Mouse (Mus musculus): ENCODE data around the gene Chic1. TPM values are rescaled to one million over a fixed set of nuclear protein-coding genes. Genes with fewer than 3 reads are reported as not detected.
A peak's percentile ranks its signal among the peaks of the same experiment; 100 is the strongest.

Chic1 gene
- polyA plus RNA-seq, 1 experiment, result 0.19 TPM

DNA sequence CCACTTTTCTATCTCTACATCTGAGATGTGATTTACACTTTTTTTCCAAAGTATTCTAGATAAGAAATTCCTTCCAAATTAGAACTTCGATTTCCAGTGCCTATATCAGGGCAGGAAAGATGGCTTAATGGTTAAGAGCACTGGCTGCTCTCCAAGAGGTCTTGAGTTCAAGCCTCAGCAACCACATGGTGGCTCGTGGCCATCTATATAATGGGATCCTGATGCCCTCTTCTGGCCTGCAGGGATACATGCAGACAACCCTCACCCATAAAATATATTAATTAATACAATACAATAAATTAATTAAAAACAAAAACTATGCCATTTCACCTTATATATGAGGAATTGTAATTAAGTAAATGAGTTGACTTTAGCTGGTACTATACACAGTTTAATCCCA is 14.9 kb downstream of the Chic1 start:
- Histone ChIP-seq H3K4me3 (ENCODE audit: control insufficient read depth, insufficient read depth, low read length) (no peak overlapping the region), H3K36me3 (ENCODE audit: control insufficient read depth, insufficient read depth, low read length) (no peaks in the 10 kb centered on the region), H3K4me1 (replicated peaks; ENCODE audit: control insufficient read depth, insufficient read depth, low read length) (no peaks in the 10 kb centered on the region), H3K27me3 (ENCODE audit: control insufficient read depth, insufficient read depth, low read length) (no peaks in the 10 kb centered on the region), H3K27ac (ENCODE audit: control insufficient read depth, insufficient read depth, low read length) (no peak overlapping the region)
- WGBS, result 43% methylated on average over 2 of the region's 2 CpGs
- no peak for TF ChIP-seq CTCF (IDR thresholded peaks at IDR 0.05; ENCODE audit: borderline replicate concordance, control insufficient read depth, extremely low read depth, insufficient read depth, low read length, poor library complexity)
- TF ChIP-seq POLR2A (IDR thresholded peaks at IDR 0.05; ENCODE audit: control insufficient read depth, extremely low read depth, insufficient read depth, low read length, poor library complexity), result no peak
- DNase-seq, result no peak

DNA sequence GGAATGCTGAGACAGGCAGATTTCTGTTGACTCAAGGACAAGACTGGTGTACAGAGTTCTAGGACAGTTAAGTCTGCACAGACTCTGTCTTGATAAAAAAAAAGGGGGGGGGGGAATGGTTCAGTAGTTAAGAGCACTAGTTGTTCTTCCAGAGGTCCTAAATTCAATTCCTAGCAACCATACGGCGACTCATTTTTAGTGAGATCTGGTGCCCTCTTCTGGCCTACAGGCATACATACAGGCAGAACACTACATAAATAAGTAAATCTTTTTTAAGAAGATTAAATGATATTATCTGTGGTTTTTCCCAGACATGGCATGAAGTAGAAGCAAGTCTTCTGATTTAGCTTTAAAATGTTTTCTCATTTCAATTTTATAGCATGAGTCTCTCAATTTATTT is 15.4 kb downstream of the Chic1 start:
- H3K36me3 ChIP-seq (ENCODE audit: control insufficient read depth, insufficient read depth, low read length), result no peaks in the 10 kb centered on the region
- no peak overlapping the region for H3K27ac ChIP-seq (ENCODE audit: control insufficient read depth, insufficient read depth, low read length)
- TF ChIP-seq CTCF (IDR thresholded peaks at IDR 0.05; ENCODE audit: borderline replicate concordance, control insufficient read depth, extremely low read depth, insufficient read depth, low read length, poor library complexity) (no peak), POLR2A (IDR thresholded peaks at IDR 0.05; ENCODE audit: control insufficient read depth, extremely low read depth, insufficient read depth, low read length, poor library complexity) (no peak)
- no peak overlapping the region for H3K4me3 ChIP-seq (ENCODE audit: control insufficient read depth, insufficient read depth, low read length)
- H3K27me3 ChIP-seq (ENCODE audit: control insufficient read depth, insufficient read depth, low read length), result no peaks in the 10 kb centered on the region
- DNase-seq, result peak; percentile 3
- WGBS, result 11% methylated on average over 2 of the region's 2 CpGs
- H3K4me1 ChIP-seq (replicated peaks; ENCODE audit: control insufficient read depth, insufficient read depth, low read length), result no peaks in the 10 kb centered on the region

DNA sequence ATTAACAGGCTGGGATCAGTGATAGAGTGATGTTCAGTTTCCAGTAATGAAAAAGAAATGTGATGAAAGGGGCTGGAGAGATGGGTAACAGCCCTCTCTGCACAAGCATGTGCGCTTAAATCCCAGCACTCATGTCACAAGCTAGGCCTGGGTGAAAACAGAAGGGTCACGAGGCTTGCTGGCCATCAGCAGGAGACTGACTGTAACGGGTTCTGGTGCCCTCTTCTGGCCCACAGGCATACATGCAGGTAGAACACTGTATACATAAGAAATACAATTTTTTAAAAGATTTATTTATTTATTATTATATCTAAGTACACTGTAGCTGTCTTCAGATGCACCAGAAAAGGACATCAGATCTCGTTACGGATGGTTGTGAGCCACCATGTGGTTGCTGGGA is 18.0 kb downstream of the Chic1 start:
- Histone ChIP-seq H3K4me1 (replicated peaks; ENCODE audit: control insufficient read depth, insufficient read depth, low read length) (no peaks in the 10 kb centered on the region), H3K27me3 (ENCODE audit: control insufficient read depth, insufficient read depth, low read length) (no peaks in the 10 kb centered on the region), H3K36me3 (ENCODE audit: control insufficient read depth, insufficient read depth, low read length) (no peaks in the 10 kb centered on the region), H3K27ac (ENCODE audit: control insufficient read depth, insufficient read depth, low read length) (no peak overlapping the region), H3K4me3 (ENCODE audit: control insufficient read depth, insufficient read depth, low read length) (no peak overlapping the region)
- WGBS, result 86% methylated on average over 5 of the region's 5 CpGs
- no peak for TF ChIP-seq POLR2A (IDR thresholded peaks at IDR 0.05; ENCODE audit: control insufficient read depth, extremely low read depth, insufficient read depth, low read length, poor library complexity)
- DNase-seq, result no peak

DNA sequence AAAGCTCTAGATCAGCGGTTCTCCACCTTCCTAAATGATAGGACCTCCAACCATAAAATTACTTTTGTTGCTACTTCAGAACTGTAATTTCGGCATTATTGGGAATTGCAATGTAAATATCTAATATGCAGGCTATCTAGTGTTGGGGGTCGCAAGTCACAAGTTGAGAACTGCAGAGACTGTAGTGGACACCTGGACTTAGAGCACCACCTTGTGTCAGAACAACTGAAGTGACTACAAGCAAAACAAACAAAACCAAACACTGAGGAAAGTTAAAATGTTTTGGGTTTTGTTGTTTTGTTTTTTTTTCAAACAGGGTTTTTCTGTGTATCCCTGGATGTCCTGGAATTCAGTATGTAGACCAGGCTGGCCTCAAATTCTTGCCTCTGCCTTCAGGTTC is 28.3 kb downstream of the Chic1 start:
- Histone ChIP-seq H3K27ac (ENCODE audit: control insufficient read depth, insufficient read depth, low read length) (no peak overlapping the region), H3K4me1 (replicated peaks; ENCODE audit: control insufficient read depth, insufficient read depth, low read length) (no peaks in the 10 kb centered on the region), H3K4me3 (ENCODE audit: control insufficient read depth, insufficient read depth, low read length) (no peak overlapping the region), H3K27me3 (ENCODE audit: control insufficient read depth, insufficient read depth, low read length) (no peaks in the 10 kb centered on the region), H3K36me3 (ENCODE audit: control insufficient read depth, insufficient read depth, low read length) (no peaks in the 10 kb centered on the region)
- WGBS, result 88% methylated on average over 3 of the region's 3 CpGs
- DNase-seq, result no peak
- TF ChIP-seq CTCF (IDR thresholded peaks at IDR 0.05; ENCODE audit: borderline replicate concordance, control insufficient read depth, extremely low read depth, insufficient read depth, low read length, poor library complexity) (no peak), POLR2A (IDR thresholded peaks at IDR 0.05; ENCODE audit: control insufficient read depth, extremely low read depth, insufficient read depth, low read length, poor library complexity) (no peak)

DNA sequence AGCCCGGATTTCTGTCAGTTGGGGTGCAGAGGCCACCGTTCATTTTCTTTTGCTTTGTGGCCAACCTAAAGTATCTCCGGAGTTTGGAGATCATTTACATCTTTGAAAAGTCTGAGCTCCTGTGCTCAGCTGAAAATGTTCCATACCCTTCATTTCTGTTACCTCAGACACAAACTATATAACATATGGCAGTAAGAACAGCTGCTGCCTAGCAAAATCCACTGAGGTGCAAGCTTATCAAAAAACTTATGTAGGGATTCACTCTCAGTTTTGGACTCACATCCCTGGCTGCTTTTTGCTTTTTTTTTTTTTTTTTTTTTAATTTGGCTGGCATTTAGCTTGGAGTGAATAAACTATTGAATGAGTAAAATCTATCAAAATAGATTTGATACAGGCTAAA is 31.9 kb downstream of the Chic1 start:
- TF ChIP-seq CTCF (IDR thresholded peaks at IDR 0.05; ENCODE audit: borderline replicate concordance, control insufficient read depth, extremely low read depth, insufficient read depth, low read length, poor library complexity), result no peak
- TF ChIP-seq POLR2A (IDR thresholded peaks at IDR 0.05; ENCODE audit: control insufficient read depth, extremely low read depth, insufficient read depth, low read length, poor library complexity), result no peak
- Histone ChIP-seq H3K4me1 (replicated peaks; ENCODE audit: control insufficient read depth, insufficient read depth, low read length) (no peaks in the 10 kb centered on the region), H3K27ac (ENCODE audit: control insufficient read depth, insufficient read depth, low read length) (no peak overlapping the region), H3K4me3 (ENCODE audit: control insufficient read depth, insufficient read depth, low read length) (no peak overlapping the region), H3K27me3 (ENCODE audit: control insufficient read depth, insufficient read depth, low read length) (no peaks in the 10 kb centered on the region), H3K36me3 (ENCODE audit: control insufficient read depth, insufficient read depth, low read length) (no peaks in the 10 kb centered on the region)
- DNase-seq, result no peak
- 94% methylated on average over 3 of the region's 3 CpGs for WGBS

DNA sequence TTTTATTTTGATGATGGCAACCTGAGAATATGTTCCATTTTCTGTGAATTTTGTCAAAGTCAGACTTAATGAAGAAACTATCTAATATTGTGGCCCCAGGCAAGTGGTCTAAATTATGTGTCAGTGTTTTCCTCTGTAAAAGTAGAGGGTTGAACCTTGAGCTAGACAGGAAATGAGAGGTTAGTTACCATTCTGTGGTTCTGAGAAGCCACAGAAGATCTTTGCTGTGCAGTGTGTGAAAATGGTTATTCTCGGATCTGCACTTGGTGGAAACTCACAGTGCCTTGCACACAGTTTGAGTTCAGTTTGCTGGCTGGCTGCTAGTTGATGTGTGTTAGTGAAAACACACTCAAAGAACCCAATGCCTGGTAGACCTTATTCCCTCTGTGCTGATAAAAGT is 37.6 kb downstream of the Chic1 start:
- no peak overlapping the region for H3K27ac ChIP-seq (ENCODE audit: control insufficient read depth, insufficient read depth, low read length)
- WGBS, result 11% methylated on average over 1 of the region's 1 CpGs
- no peak overlapping the region for H3K4me3 ChIP-seq (ENCODE audit: control insufficient read depth, insufficient read depth, low read length)
- no peaks in the 10 kb centered on the region for H3K36me3 ChIP-seq (ENCODE audit: control insufficient read depth, insufficient read depth, low read length)
- H3K4me1 ChIP-seq (replicated peaks; ENCODE audit: control insufficient read depth, insufficient read depth, low read length), result no peaks in the 10 kb centered on the region
- no peaks in the 10 kb centered on the region for H3K27me3 ChIP-seq (ENCODE audit: control insufficient read depth, insufficient read depth, low read length)
- TF ChIP-seq POLR2A (IDR thresholded peaks at IDR 0.05; ENCODE audit: control insufficient read depth, extremely low read depth, insufficient read depth, low read length, poor library complexity), result no peak
- TF ChIP-seq CTCF (IDR thresholded peaks at IDR 0.05; ENCODE audit: borderline replicate concordance, control insufficient read depth, extremely low read depth, insufficient read depth, low read length, poor library complexity), result no peak
- DNase-seq, result no peak

DNA sequence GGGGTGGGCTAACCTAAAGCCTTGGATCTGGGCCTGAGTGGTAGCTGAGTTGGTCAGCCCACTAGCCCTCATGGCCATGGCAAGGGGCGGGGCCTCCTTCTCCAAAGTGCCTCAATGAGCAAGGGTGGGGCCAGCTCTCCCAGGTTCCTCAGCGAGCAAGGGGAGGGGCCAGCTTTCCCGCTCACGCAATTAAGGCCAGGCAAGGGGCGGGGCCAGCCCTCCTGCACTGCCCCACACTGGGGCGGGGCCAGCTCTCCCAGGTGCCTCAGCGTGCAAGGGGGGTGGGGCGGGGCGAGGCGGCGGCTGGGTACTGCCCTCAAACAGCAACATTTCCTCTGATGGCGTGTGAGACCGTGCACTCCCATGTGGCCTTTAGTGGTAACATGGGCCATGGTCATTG is 48.7 kb downstream of the Chic1 start:
- WGBS, result 96% methylated on average over 9 of the region's 13 CpGs
- H3K4me3 ChIP-seq (ENCODE audit: control insufficient read depth, insufficient read depth, low read length), result no peak overlapping the region
- TF ChIP-seq POLR2A (IDR thresholded peaks at IDR 0.05; ENCODE audit: control insufficient read depth, extremely low read depth, insufficient read depth, low read length, poor library complexity), result no peak
- no peak for TF ChIP-seq CTCF (IDR thresholded peaks at IDR 0.05; ENCODE audit: borderline replicate concordance, control insufficient read depth, extremely low read depth, insufficient read depth, low read length, poor library complexity)

More for the DNA sequence above, 48.7 kb downstream of the Chic1 start:
- Histone ChIP-seq H3K4me1 (replicated peaks; ENCODE audit: control insufficient read depth, insufficient read depth, low read length) (no peaks in the 10 kb centered on the region), H3K27ac (ENCODE audit: control insufficient read depth, insufficient read depth, low read length) (no peak overlapping the region), H3K27me3 (ENCODE audit: control insufficient read depth, insufficient read depth, low read length) (no peaks in the 10 kb centered on the region), H3K36me3 (ENCODE audit: control insufficient read depth, insufficient read depth, low read length) (no peaks in the 10 kb centered on the region)
- no peak for DNase-seq
